Mouse (Mus musculus) spleen, adult 2 months (tissue): Measurements from ENCODE around the gene Clcn7.

Experiments used
- CTCF ChIP-seq: fragments of 200-500 bp; IDR thresholded peaks from 2 replicates; pipeline ENCODE4 v1.5.1; 2011; ENCODE audit warnings: mild to moderate bottlenecking, inconsistent platforms; ENCODE audit not compliant: insufficient read depth, insufficient read length, insufficient replicate concordance; ENCODE audit errors: extremely low read depth
- POLR2A ChIP-seq: fragments of 200-500 bp; IDR thresholded peaks from 2 replicates; pipeline ENCODE4 v1.6.1; 2011; ENCODE audit warnings: low read depth, low read length, inconsistent platforms

GRCm38 (mm10) chr17:25109578-25109977, 23.6 kb upstream of the Clcn7 start:
- TF ChIP-seq CTCF (peak; percentile 33; the same call in 1 of the 2 replicates), POLR2A (no peak)
